Mouse (Mus musculus): ENCODE data around the gene Polr1a. TPM values are rescaled to one million over a fixed set of nuclear protein-coding genes. Genes with fewer than 3 reads are reported as not detected.

The Polr1a gene
- total RNA-seq, 2 experiments from 2014 or later, result 31.3 to 35.4 TPM

GRCm38 (mm10) chr6:71940912-71941311 lies 32.1 kb downstream of the Polr1a start:
- no peak for DNase-seq
- intact Hi-C loops (cut with DNase I; ENCODE audit: low total_unique reads), result loop anchor here (10.0 kb wide), 1 partner anchor 154 kb away; the partner anchor contains the start of gene St3gal5

GRCm38 (mm10) chr6:71945101-71945500 lies 36.2 kb downstream of the Polr1a start:
- intact Hi-C loops (cut with DNase I; ENCODE audit: low total_unique reads), result loop anchor here (10.0 kb wide), 1 partner anchor 150 kb away; the partner anchor contains the start of gene St3gal5
- no peak for DNase-seq

GRCm38 (mm10) chr6:71946121-71946520 lies 37.3 kb downstream of the Polr1a start:
- DNase-seq, result no peak
- intact Hi-C loops (cut with DNase I; ENCODE audit: low total_unique reads), result loop anchor here (10.0 kb wide), 1 partner anchor 149 kb away; the partner anchor contains the start of gene St3gal5

DNA sequence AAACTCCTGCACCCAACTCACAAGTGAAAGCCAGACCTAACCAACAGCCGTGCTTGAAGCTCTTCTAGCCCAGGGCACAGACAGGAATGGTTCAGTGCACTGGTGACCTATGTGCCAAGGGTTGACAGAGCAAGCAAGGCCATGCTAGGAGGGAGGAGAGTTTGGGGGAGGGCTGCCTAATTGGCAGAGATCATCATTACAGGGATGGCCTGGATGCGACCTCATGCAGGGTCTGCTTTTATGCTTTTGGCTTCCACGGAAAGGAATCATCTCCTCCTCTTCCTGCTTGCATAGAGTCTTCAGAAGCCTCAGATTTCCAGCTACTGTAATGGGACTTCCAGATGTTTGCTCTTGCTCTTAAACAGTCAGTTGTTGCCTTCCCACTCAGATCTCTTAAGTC lies 40.9 kb downstream of the Polr1a start:
- peak; percentile 23 for DNase-seq
- intact Hi-C loops (cut with DNase I; ENCODE audit: low total_unique reads), result loop anchor here (10.0 kb wide), 1 partner anchor 145 kb away; the partner anchor contains the start of gene St3gal5

GRCm38 (mm10) chr6:71950592-71950991 lies 41.7 kb downstream of the Polr1a start:
- intact Hi-C loops (cut with DNase I; ENCODE audit: low total_unique reads), result no loop called here
- DNase-seq, result peak; percentile 32

DNA sequence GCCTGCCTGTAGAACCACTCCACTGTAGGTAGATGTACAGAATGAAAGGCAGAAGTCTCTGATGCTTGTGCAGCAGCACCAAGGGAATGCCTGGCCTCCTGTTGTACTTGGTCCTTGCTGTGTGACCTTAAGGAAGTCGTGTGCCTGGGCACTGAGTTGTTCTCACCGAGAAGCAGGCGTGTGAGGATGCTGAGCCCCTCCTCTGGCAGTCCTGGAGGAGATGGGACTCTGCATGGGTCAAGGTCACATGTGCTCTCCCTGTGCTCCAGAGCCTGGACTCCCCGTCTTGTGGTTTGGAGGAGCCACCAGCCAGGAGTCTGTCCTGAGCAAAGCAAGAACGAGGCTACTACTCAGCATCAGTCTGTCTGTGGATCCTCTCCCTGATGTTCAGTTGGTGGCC lies 42.3 kb downstream of the Polr1a start:
- intact Hi-C loops (cut with DNase I; ENCODE audit: low total_unique reads), result no loop called here
- no peak for DNase-seq

GRCm38 (mm10) chr6:71962119-71962518 lies 53.3 kb downstream of the Polr1a start:
- DNase-seq, result no peak
- intact Hi-C loops (cut with DNase I; ENCODE audit: low total_unique reads), result no loop called here

- no peak for DNase-seq
- intact Hi-C loops (cut with DNase I; ENCODE audit: low total_unique reads), result no loop called here
These were observed 53.9 kb downstream of the Polr1a start for GRCm38 (mm10) chr6:71962706-71963105.

DNA sequence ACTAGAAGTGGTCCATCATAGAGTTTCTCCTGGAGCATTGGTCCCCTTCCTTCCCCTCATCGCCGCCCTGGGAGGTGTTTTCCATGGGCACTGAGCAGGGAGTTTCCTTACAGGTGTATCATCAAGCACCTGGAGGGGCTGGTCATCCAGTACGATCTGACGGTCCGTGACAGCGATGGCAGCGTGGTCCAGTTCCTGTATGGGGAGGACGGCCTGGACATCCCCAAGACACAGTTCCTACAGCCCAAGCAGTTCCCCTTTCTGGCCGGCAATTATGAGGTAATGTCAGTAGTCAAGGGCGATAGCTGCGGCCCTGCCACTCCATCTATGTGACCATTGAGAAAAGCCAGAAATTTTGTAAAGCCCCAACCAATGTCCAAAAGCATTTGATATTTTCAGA lies 54.7 kb downstream of the Polr1a start:
- intact Hi-C loops (cut with DNase I; ENCODE audit: low total_unique reads), result no loop called here
- DNase-seq, result no peak

DNA sequence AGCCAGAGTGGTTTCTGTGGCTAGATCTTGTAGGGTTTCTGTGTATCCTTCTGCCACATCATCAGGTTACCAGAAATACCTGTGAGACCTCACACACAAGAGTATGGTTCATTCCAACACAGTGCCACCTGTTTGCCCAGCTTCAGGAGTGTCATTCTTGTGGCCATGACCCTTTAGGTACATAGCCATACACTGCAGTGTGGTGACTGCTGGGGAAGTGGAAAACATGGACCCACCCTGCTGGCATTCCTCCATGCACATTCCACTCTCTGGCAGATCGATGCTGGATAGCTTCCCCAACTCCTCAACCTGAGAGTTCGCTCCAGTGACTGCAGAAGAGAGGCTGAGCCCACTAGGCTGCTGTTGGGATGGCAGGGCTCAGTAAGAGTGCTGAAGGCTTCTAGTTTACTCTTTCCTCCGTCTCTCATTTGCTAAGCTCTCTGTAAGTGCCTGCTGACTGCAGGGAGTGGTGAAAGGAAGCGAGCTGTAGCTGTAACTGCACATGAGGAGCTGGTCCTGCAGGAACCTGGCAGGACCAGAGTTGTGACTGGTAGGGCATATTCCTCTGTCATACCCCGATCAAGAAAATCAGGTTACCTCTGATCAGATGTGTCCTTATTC lies 57.9 kb downstream of the Polr1a start:
- intact Hi-C loops (cut with DNase I; ENCODE audit: low total_unique reads), result no loop called here
- DNase-seq, result no peak

GRCm38 (mm10) chr6:71967847-71968246 lies 59.0 kb downstream of the Polr1a start:
- intact Hi-C loops (cut with DNase I; ENCODE audit: low total_unique reads), result no loop called here
- DNase-seq, result no peak

DNA sequence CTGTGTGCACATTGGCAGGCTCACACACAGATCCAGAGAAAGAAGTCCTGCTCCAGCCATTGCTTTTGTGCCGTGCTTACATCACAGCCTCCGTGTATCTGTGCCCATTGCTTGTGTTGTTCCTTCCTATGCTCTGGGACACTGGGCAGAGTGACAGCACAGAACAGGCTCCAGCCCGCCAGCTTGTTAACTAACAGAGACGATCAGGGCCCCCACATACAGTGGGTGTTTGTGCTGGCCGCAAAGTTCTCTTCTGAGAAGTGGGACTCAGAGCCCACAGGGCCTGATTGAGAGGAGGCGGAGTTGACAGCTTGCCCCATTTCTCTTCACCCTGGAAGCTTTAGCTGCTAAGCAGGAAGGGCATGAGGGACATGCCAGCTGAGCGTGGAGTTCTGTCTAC lies 60.6 kb downstream of the Polr1a start:
- intact Hi-C loops (cut with DNase I; ENCODE audit: low total_unique reads), result no loop called here
- DNase-seq, result no peak

DNA sequence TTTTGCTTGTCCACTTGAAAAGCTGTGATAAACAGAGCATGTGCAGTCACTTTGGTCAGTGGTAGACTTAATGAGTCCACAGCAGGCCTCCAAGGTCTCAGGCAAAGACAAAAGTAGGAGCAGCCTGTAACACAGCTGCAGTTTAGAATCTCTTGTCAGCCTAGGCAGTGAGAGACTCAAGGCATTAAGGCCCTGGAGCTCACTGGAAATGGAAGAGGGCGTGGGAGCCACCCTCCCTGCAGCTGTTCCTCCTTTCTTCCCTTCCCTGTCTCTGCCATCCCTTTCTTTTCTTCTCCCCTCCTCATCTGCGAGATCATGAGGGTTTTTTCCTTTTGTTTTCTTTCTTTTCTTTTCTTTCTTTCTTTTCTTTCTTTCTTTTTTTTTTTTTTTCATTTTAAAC lies 61.3 kb downstream of the Polr1a start:
- intact Hi-C loops (cut with DNase I; ENCODE audit: low total_unique reads), result no loop called here
- DNase-seq, result no peak

DNA sequence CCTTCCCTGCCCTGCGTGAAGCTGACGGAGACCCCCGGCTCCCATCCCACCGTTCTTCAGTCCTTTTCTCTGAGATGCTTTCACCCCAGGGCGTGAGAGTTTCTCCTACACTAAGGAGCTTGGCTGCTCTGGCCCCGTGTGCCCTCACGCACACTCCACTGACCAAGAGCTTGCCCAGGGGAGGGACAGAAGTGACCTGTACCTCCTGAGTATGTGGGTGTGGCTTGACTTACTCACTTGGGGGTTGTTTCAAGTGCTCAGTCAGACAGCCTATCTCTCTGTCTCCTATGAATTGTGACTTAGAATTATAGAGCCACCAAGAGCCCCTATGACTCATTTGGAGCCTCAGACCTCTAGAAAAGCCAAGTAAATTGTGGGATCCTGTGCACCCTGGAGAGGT lies 67.7 kb downstream of the Polr1a start:
- intact Hi-C loops (cut with DNase I; ENCODE audit: low total_unique reads), result no loop called here
- no peak for DNase-seq

DNA sequence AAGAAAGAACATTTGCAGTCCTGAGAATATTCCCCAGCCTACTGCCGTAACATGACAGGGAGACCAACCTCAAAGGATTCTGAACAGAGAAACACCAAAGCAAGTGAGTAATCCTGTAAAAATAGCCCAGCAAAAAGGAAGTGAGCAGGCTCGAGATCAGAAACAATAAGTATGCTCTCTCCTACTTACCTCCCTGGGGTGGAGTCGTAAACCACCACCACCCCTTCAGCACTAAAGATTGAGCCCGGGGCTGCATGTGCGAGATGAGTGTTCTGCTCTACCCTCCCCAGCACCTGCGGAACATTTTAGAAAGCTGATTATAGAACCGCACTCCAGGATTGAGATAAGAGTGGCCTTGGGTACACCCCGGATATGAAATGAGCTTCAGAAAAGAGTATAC lies 71.3 kb downstream of the Polr1a start:
- DNase-seq, result no peak
- intact Hi-C loops (cut with DNase I; ENCODE audit: low total_unique reads), result no loop called here

DNA sequence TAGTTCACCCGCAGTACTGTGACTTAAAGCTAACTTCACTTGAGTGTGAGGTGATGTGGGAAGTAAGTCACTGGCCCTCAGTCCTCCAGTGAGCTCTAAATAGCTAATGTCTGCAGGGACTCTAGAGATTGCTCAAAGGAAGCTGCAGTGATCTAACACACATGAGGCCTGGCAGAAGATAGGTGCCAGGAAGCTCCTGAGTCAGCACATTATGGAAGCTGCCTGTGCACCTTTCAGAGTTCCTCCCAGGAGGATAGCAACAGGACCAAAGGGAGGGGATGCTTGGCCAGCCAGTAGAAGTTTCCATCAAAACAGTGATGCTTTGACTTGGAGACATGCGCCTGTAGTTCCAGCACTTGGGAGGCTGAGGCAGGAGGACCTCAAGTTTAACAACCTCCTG lies 71.7 kb downstream of the Polr1a start:
- intact Hi-C loops (cut with DNase I; ENCODE audit: low total_unique reads), result no loop called here
- DNase-seq, result no peak

- intact Hi-C loops (cut with DNase I; ENCODE audit: low total_unique reads), result no loop called here
- DNase-seq, result no peak
These were observed 72.6 kb downstream of the Polr1a start for GRCm38 (mm10) chr6:71981450-71981849.

- DNase-seq, result no peak
- intact Hi-C loops (cut with DNase I; ENCODE audit: low total_unique reads), result no loop called here
These were observed 77.1 kb downstream of the Polr1a start for GRCm38 (mm10) chr6:71985984-71986383.

DNA sequence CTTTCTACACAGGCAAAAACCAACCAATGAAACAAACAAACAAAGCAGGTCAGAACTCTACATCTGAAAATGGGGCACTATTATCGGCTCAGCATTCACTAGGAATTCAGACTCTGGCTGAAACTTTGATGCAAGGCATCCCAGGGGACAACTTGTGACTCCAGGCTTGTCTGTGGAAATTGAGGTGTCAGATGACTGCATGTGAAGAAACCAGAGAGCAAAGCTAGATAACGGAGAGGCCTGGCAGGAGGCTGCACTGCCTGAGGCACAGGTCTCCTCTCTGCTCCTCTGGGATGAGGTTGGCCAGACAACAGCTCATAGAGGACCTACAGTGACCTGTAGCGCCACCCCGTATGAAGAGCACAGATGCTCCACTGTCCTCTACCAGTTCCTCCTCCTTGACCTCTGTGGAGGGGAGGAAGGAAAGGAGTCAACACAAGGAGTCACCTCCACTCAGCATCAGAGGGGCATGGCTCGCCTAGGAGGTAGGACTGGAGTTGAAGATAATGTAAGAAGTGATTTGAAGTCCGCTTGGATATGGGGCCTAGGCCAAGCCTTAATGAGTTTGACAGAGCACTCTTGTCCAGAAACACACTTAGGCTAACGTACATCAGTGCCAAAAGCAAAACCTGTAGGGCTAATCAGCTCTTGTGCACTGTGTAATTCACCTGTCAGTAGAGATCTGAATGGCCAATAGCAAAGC lies 78.8 kb downstream of the Polr1a start:
- DNase-seq, result no peak
- intact Hi-C loops (cut with DNase I; ENCODE audit: low total_unique reads), result no loop called here

DNA sequence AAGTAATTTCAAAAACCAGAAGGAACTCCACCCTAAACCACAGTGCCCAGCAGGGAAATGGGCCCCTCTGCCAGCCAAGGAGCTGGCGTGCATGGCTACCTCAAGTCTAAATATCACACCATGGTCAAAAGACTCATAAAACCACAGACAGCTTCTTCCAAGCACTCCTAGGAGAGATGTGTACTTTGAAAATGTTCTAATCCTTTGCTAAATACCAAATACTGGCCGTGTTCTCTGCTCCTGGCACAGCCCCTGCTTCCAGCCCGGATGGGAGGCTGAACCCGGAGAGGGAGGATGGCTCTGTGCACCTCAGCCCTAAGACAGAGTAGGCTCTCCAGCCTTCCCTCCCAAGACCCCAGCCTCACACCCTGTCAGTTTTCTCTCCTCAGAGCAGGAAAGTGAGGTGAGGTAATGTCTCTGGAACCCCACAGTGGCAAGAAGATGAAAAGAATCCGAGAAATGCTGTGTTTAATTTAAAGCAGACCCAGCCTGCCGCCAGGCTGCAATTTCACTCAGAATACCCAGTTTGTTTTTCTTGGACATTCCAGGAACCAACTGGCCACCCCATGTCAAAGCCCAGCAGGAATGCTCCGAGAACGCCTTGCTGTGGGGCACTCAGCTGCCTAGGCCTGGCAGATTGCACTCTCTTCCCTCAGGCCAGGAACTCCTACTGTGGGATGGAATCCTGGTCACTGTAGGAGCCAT lies 80.9 kb downstream of the Polr1a start:
- no peak for DNase-seq
- intact Hi-C loops (cut with DNase I; ENCODE audit: low total_unique reads), result no loop called here
